Mouse (Mus musculus) thymus, postnatal 10 days (tissue): ENCODE measurements around the gene Rptor.

ENCODE experiments used
- DNase-seq, 2 experiments: peaks; one replicate each; pipeline ENCODE4 v3.0.0; 2021; ENCODE audit warnings: low spot score in 2 of 2

Gene Rptor

DNA sequence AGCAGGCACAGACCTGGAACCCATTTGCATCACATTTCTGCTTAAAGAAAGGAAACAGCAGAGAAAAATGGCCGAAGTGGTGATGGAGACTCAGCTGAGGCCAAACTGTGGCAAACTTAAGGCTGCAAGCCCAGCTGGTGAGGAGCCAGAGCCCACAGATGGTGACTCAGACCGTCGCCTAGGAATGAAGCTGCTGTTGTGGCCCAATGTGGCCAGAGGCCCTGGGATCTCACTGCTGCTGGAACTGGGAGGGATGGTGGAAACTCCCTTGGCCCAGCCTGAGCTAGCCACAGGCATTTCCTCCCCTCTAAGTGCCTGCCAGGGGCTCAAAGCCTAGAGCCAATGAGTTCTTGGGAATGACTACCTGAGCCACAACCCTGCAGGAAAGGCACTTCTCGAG, 330.4 kb downstream of the Rptor start:
- DNase-seq, result no peak

DNA sequence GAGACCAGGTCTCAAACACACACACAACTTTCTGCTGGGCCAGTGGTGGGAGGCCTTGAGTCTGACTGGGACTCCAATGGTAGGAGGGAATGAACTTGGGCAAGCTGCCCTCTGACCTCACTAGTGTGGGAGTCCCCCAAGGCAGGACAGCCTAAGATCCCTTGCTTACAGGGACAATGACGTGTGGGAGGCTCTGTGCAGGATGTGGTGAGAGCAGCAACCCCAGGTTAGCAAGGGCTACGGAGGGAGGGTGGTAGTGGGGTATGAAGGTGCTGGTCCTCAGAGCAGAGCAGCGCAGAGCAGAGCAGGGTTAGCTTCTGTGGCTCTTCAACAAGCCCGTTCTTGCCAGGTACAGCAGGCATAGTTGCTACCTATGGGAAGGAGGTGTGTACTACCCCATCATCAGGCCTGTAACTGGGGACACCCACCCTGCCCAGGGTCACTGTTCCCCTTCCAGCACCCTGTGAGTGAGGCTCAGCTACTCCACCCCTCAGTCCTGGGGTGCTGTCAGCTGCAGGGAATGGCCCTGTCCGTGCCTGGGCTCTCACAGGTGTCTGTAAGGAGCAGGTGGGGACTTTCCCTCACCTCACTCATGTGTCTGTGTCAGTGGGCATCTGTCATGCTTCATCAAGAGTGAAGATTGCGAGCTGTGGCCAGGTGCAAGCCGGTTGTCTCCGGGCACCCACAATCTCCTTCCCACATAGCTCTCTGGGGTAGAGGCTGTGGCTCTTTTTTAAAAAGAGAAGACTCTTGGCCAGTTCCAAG, 331.3 kb downstream of the Rptor start:
- peak; percentile 31 to 33 for DNase-seq

DNA sequence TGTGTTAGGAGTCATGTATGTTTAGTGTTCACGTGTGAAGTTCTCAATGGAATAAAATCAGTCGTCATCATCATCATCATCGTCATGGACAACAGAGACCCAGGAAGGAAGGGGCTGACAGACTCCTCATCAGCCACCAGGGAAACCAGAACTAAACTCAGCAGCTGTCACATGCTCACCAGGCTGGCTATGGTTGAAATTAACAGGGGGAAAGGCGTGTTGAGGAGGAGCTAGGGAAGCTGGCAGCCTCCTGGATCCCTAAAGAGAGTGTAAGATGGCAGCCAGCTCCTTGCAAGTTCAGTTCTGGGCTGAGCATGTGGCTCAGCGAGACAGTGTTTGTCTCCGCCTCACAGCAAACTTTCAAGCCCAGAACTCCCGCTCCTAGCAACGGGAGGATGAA, 332.1 kb downstream of the Rptor start:
- no peak for DNase-seq

DNA sequence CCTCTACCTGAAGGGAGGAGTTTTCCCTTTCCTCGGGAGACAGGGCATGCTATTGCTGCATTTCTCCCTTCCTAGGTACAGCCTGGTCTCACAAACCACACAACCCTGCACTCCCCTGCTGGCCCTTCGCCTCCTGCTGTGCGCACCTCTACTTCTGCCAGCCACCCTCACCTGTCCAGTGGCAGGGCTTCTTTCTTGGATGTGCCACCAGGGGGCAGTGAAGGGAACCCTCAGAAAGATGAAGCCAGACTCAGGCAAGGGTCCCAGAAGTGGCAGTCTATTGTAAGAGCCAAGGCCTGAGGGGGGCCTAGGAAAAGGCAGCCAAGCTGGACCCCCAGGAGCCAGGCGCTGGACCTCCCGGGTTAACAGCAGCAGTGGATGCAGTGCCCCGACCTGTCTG, 332.8 kb downstream of the Rptor start:
- peak; percentile 62 to 82 for DNase-seq

DNA sequence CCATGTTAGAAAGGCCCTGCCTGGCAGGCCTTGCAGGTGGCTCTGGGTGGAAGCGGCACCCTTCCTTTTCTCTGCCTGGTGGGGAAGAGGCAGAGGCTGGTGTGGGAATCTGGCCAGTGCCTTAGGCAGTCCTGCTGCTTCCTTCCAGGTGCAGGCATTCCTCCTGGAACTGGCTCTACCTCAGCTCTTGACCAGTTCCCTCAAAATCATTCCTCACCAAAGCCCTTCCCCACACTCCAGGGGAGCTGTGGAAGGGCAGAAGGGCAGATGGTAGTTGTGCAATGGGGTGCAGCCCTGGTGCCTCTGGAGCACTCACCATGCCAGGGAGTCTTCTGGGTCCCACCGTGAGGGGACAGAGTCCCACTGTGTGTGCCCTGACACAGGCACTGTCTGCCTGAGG, 333.8 kb downstream of the Rptor start:
- no peak for DNase-seq

DNA sequence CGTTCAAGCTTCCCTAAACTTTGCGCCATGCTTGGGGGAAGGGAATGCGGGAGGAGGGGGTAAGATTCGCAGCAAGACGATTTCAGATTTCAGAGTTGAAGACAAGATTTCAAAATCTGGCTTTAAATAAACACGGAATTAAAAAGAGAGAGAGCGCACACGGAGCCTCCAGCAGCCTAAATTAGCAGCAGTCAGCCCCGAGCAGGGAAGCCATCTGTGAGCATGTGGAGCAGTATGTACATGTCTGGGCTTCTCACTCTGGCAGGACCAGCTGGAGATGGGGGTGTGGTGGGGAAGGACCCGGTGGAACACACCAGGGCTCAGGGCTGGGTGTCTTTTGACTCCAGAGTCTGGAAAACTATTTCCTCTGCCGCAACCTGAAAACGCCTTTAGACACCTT, 334.5 kb downstream of the Rptor start:
- no peak for DNase-seq

DNA sequence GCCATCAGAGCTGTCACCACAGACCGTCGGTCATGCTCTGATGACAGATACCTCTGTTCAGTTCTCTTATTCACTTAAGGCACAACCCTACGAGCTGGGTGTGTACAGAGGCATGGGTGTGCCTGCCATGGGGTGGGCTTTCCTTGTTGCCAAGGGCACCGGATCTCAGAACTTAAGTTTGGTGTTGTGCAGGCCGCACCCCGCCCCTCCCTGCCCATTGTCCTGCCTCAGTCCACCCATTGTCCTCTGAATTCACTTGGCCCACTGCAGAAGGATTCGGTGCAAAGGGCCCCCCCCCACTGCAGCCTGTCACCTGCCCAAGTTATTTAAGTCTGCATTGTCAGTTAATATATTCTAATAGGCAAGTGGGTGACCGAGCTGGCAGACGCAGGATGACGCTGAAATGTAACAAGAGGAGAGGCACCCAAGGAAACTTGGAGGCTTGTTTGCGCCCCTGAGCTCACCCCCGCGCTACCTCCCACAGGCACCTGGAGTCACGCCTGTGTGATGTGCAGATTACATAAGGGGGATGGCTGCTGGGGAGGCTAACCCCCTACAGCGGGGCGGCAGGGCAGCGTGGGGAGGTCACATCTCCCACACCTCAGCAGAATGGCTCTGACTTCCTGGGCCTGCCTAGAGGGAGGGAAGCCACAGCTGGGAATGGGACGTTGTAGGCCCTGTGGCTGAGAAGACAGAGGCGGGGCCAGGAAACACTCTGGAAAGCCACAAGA, 335.2 kb downstream of the Rptor start:
- no peak for DNase-seq

DNA sequence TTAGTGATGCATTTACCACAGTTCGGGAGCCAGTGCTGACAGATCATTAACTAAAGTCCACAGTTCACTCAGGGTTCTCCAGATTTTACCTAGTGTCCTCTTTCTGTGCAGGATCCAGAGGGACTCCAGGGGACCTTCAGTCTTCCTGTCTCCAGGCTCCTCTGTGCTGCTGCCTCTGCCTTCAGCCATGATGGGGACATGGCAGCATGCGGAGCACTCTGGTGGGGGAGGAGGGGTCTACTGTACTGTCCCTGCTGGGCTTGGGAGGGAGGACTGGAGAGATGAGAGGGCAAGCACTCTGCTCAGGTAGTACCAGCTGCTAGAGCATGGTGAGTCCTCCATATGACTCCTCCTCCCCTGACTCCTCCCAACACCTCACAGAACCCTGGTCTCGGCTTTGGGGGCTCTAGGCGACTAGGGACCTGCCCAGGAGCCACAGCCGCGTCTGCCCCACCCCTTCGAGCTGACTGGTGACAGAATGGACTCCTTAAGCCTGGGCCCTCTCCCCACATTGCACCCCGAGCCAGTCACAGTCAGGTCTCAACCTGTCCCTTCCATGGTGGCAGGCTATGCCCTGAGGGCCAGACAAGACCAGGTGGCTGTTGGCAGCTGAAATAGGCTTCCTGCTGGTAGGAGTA, 336.5 kb downstream of the Rptor start:
- DNase-seq, result no peak

DNA sequence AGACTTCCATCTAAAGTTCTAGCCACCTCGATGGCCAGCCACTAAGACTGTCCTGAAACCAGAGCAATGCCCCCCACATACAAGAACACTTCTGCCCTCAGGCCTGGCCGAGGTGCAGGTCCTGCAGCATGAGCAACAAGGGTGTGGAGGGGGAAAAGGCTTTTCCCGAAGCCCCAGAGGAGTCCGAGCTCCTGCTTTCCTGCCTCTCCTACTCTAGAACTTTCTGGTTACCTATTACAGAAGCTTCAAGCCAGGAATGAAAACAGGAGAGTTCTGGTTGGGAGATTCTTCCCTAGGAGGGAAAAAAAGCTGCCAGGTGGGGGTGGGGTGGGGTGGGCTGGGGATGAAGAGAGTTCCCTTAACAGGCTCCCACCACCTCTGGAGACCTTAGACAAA, 337.0 kb downstream of the Rptor start:
- no peak for DNase-seq

DNA sequence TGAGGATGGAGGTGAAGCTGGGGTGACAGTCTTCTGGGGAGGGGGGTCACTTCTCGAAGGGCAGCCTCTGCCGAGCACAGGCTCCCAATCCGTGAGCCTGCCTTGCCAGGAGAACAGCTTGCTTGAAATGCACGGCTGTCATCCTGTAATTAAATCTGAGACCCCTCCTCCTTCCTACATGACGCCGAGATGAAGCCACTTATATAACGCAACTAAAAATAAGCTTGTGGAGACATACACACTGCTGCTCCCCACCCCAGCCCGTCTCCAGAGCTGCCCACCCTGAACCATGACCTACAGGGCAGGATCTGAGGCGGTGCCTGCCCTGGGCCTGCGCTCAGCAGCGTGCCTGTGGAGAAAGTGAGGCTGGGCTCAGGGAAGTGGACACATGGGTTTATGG, 337.4 kb downstream of the Rptor start:
- DNase-seq, result no peak

DNA sequence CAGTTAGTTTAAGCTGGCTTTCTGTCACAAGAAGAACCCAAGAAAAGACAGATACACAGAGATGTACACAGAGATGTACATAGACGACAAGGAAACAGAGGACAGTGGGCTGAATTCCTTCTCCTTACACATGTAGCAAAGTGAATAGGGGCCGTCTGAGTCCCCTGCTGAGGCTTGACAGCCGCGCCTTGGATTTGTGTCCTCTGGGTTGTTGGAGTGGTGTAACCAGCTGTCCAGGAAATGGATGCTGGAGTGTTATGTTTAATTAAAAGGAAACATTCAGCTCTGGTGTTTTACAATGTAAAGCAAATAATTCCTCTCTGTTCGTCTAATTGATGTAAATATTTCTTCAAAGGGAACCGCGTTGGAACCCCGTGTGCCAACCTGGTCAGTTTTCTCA, 339.1 kb downstream of the Rptor start:
- no peak for DNase-seq

DNA sequence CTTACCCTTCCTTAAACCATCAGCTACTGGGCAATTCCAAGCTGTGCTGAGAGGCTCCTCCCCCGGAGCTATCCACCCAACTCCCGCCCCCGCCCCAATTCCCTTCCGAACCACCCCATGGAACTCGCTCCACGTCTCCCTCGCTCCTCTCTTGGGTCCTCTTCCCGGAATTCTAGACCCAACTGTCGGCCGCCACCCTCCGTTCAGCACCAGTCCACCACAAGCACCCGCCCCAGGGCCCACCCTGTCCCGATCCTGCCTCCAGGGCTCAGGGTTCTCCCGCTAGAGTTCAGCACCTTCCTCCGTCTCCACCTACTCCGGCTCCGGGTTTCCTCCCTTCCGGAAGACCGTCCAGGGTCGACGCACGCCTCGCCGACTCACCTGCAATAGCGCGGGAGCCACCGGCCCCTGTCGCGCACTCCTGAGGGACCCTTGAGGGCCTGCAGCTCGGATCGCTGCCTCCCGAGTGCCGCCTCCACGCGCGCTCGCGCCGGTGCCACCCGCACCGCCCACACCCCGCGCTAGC, 339.6 kb downstream of the Rptor start:
- DNase-seq, result no peak

DNA sequence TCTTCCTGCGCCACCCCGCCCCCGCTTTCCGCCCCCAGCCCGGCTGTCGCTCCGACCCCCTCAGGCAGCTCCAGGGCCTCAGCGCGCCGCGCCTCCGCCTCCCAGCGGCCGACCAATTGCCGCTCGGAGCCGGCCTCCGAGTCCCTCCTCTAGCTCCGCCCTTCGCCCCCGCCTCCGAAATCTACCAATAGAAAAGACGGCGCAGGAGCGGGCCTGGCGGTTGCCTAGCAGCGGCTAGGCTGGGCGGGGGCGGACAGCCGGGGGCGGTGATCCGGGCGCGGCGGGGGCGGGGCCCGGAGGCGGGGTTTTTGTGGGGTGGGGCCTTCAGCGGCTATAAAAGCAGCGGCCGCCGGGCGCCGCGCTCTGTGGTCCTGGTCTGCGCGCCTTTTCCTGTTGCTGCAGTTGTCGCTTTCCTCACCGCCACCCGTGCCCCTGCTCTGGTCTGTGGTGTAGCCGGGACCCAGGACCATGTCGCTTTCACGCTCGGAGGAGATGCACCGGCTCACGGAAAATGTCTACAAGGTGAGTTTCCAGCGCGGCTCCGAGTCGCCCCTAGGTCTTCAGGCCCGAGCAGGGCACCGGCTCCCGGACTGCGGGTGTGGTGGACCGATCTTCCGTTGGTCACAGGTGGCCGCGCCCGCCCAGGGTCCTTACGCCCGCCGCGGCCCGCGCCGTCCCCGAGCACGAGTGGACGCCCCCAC, 340.2 kb downstream of the Rptor start, which contains the start of gene Baiap2:
Gene Baiap2, plus strand, starts transcription at position 37 of the 701 bp plus-strand sequence.
- peak; percentile 99 for DNase-seq

DNA sequence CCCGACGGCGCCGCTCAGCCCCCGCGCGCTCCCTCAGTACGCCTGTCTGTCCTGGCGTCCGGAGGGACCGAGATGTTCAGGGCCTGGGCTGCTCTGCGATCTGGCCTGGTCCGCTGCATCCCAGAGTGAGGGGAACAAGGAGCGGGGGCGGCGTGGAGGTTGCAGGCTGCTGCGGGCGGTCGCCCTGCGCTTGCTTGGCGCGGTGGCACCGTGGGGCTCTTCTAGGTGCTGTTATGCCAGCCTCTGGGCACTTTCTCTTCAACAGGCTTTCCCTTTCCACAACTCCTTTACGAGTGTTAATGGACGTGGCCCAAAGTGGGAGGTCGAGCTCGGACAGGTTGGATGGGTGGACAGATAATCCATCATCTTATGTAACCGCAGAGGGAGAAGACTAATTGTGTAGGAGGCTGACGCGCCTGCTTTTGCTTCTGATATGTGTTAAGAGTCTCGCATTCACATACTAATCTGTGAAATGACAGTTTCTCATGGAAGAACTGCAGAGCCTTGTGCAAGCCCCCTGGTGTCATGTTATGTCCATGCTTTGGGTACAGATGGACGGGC, 340.8 kb downstream of the Rptor start:
- peak; percentile 44 to 49 for DNase-seq

DNA sequence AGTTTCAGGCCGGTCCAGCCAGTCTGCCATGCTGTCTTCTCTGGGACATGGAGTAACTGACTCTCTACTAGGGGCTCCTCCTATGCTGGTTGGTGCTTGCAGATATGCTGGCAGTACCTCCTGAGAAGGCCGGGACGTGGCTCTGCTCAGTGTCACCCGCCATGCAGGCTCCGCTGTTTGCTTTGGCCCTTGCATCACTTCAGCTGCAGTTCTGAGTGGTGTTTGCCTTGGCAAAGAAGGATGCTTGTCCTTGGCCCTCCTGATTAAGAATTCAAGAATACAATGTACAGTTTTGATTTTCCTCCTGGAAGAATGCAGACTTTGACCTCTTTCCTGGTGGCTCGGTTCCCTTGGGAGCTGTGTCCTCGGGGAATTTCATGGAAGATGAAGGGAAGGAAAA, 342.6 kb downstream of the Rptor start:
- DNase-seq, result no peak

DNA sequence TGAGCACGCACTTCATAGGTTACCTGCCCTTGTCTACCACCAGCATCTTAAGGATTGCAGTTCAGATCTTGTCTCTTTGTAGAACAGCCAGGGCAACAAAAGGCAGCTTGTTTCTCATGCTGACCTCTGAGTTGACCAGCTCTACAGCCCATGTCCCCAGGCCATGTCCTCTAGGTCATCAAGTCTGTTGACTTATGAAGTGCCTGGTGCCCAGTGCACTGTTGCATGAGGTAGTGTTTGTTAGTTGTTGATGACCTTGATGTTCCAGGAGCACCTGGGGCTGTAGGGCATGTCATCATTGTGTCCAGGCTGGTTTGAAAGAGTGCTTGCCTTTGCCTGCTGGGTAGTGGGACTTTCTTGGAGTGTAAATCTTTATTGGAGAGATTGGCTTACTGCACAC, 344.7 kb downstream of the Rptor start:
- no peak for DNase-seq

DNA sequence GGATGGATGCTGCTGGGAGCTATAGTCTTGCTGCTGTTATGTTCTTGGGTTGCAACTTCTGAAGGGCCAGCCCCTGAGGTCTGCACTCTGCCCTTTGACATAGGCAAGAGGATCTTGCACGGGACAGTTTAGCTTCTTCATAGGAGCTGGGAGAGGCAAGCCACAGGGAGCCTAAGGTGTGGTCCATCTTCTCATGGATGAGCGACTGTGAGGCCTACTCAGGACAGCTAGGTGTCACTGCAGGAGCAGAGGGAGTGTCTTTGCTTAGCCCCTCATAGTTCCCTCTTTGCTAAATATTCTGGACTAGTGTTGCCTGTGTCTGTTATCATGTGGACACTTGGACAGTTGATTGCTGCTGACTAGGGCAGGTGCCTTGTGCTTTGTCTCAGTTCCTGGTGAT, 345.2 kb downstream of the Rptor start:
- no peak for DNase-seq

DNA sequence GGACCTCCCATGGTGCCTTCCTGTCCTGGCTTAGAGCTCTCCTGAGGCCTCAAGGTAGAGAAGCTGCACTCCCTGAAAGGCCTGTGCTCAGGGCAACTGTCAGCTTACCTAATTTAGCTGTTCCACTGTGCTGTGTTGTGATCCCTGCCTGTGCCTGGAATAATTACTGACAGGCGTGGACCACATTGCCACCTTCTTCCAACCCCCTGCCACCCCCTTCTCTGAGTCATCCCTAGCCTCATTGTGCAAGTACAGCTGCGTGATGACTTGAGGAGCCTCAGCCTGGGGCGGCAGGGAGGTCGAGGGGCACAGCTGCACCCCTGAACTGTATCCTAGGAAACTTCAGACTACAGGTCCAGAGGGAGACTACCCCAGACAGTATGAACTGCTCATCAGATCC, 345.6 kb downstream of the Rptor start:
- no peak for DNase-seq

DNA sequence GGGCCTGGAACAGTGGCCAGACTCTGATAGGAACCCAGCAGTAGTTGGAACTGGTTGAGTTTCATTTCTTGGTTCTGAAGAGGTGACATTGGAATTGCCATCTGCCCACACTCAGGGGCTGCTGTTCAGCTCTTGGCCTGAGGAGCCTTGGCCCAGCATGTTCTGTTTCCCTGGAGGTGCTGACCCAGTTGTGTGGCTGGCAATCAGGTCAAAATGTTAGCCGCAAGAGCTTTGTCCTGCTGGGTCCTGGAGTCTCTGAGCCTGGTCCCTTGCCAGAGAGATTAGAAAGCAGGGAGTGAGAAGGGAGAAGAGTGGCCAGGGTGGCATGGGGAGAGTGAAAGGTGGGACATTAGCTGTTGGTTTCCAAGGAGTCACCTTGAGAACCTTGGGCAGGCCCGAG, 346.1 kb downstream of the Rptor start:
- no peak for DNase-seq
